Mouse (Mus musculus) megakaryocyte, adult 5-6 weeks (primary cell): ENCODE results near the gene Gm9837. TPM values are rescaled to one million over a fixed set of nuclear protein-coding genes. Genes with fewer than 3 reads are reported as not detected.

Experiments
- ATAC-seq: 2 replicates; pipeline ENCODE4 v1.8.0; 2016; ENCODE audit warnings: mild to moderate bottlenecking, inconsistent platforms; ENCODE audit not compliant: poor library complexity, severe bottlenecking
- total RNA-seq, 2 experiments: library from RNA; stranded (forward) in 1 of 2; stranded (reverse) in 1 of 2; fragments of 153-499, 151-499 nt in 1 of 2; fragments of 221-1000, 200-1000 nt in 1 of 2; gene quantifications; 2 replicates each; pipeline versions ENCODE4 v1.2.3 to v1.2.4; 2015 to 2017

Gm9837 gene
- total RNA-seq (2015) = not detected in 2 replicates
- total RNA-seq (2017) = not detected in 2 replicates

- ATAC-seq = peak; percentile 95
These were observed at the start of gene Gm9837 for GRCm38 (mm10) chr11:53469968-53470695. Gene Gm9837, minus strand, starts transcription at chr11:53470479.

DNA sequence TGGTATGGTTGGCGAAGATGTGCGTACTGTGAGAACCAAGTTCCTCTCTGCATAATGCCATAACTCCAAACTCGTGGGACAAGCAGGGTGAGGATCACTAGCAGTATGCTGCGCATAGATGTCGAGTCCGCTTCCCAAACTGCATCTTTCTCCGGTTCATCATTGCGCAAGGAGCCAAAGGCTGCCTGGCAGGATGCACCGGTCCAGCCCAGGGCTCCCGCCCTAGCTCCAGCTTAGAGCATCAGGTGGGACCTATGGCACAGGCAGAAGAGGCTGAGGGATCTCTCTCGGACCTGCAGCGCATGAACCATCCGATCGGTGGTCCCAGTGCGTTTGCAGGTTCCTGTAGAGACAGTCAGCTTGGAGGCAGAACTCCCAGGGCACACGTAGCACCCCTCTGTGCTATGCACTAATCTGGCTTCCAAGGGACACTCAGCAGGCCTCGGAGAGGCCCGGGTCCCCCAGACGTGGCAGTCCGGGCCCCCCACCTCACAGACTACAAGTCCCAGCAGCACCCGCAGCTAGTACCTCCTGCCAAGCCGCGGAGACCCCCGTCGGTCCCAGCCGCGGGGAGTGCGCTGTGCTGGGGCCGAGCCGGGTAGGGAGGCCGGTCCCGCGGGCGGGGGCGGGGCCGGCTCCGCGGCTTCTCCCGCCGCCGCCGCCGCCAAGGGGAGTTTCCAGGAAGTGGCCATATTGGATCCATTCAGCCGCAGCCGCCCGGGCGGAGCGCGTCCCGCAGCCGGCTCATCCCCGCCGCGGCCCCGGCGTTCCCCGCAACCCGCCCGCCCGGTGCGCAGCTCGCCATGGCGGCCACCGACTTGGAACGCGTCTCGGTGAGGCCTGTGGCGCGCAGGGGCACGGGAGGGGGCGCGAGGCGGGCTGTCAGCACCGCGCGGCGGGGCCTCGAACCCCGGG, 49.2 kb upstream of the Gm9837 start, which contains the start of gene Sept8:
Sept8 (plus strand) TSS at position 51 of the 915 bp plus-strand sequence.
- peak; percentile 60 for ATAC-seq

GRCm38 (mm10) chr11:53518759-53519158, 48.5 kb upstream of the Gm9837 start:
- no peak for ATAC-seq

- ATAC-seq = no peak
These were observed 46.7 kb upstream of the Gm9837 start for GRCm38 (mm10) chr11:53516775-53517627.

DNA sequence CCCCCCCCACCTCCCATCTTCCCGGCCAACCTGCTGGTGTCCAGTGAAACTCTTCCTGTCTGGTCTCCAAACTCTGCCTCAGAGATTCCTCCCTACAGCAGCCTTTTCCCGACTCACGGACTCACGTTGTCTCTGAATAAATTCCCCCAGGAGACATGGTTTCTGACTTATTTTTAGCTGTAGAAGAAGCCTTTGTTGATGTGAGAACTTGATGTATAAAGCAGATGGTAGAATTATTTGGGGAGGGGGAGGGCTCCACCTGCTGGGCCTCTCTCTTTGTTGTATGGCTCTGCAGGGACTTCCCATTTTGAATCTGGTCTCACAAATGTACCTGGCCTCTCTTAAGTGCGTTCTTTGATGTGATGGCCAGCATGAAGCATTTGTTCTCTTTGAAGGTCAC, 40.1 kb upstream of the Gm9837 start:
- ATAC-seq = no peak

GRCm38 (mm10) chr11:53508591-53508990, 38.3 kb upstream of the Gm9837 start:
- ATAC-seq = no peak

DNA sequence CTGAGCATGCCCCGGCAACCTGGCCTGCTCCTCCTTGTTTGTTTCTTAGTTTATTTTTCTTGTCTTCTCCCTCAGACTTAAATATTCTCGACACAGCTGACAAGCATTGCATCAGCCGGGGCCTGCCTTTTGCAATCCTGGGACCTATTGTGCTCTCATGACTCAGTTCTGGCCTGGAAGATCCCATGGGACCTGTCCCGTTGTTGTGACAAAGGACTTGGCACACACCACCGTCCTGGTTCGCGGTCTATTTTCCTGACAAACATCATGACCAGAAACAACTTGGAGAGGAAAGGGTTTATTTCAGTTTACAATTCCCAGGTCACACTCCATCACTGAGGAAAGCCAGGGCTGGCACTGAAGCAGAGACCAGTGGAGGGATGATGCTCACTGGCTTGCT, 37.9 kb upstream of the Gm9837 start:
- ATAC-seq = no peak

- no peak for ATAC-seq
These were observed 37.0 kb upstream of the Gm9837 start for GRCm38 (mm10) chr11:53507098-53507805.

- ATAC-seq = no peak
These were observed 34.9 kb upstream of the Gm9837 start for GRCm38 (mm10) chr11:53505026-53505663.

GRCm38 (mm10) chr11:53504376-53504775, 34.1 kb upstream of the Gm9837 start:
- no peak for ATAC-seq

- peak; percentile 18; the same call in 1 of the 2 replicates for ATAC-seq
These were observed 33.5 kb upstream of the Gm9837 start for GRCm38 (mm10) chr11:53503738-53504137.

GRCm38 (mm10) chr11:53502039-53502765, 31.9 kb upstream of the Gm9837 start:
- ATAC-seq = no peak

DNA sequence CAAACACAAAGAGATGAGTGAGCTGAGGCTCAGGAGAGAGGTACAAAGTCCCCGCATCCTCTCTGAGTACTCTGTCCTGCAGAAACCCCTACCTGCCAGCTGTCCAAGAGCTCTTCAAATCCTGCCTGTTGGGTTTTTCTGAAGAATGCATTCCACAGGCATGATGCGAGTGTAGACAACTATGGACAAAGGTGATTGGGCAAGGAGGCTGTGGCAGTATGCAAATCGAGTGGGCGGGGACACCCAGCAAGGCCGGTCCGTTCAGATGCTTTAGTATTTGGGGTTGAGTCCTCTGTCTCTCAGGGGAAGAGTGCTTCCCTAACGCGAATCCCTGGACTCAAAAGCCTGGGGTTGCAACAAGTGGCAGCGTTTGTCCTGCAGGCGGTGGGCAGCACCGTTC, 30.3 kb upstream of the Gm9837 start:
- ATAC-seq = no peak

DNA sequence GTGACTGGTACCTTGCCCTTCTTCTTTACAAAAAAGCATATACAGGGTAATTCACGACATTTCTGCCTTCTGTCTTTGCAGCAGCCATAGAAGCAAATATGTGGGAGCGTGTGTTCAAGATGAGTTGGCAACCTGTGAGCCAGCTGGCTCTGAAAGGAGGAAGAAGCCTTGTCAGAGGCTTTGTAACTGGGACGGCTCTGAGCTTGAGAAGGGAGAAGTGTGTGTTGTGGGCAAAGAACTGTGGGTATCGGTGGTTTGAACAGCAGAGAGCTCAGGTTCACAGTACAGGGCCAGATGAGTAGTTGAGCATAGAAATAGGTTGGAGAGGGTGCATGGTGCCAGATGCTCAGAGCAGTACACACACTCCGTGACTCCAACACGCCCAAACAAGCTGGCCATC, 26.7 kb upstream of the Gm9837 start:
- ATAC-seq = no peak

DNA sequence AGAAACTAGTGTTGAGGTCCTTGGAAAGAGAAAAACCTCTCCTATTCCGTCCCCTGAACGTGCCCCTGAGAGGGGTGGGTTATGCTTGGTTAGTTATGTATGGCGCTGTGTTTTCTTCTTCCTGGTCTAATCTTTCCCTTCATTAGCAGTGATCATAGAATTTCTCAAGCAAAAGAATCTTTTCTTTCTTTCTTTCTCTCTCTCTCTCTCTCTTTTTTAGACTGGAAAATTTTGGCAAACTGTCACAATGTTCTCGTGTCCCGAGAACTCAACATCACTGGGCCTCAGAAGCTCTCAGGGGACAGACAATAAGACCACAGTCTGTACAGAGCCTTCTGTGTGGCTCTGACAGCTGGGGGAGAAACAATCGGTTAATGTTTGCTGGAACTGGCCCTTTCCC, 25.1 kb upstream of the Gm9837 start:
- ATAC-seq = no peak

DNA sequence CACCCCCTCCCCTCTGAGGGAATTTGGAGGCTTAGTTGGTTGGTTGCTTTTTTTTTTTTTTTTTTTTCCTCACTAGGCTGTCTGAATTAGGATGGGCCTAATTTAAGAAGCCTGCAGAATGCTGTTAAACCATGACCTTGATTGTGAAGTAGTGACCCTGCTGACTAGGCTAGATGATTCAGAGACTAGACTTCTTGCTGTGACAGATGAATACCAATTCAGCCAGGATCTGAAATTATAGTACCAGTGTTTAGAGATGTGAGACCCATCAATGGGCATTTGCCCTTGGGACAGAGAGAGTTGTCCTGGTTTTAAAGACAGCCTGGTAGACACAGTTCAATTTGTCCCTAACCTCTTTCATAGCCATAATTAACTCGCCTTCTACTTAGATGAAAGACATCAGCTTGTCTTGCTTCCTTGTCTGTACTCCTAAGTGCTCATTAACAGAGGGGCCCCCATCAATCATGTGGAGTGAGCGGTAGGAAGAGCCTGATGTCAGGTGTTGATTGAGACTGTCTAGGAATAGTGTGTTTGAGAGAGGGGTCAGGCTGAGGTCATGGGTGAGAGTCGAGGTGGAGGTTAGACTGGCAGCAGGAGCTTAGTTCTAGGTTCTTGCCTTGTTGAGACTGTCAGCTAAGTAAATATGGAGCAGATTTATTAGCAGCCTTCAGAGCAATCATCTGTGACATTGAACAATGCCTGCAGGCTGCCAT, 23.1 kb upstream of the Gm9837 start:
- ATAC-seq = no peak

DNA sequence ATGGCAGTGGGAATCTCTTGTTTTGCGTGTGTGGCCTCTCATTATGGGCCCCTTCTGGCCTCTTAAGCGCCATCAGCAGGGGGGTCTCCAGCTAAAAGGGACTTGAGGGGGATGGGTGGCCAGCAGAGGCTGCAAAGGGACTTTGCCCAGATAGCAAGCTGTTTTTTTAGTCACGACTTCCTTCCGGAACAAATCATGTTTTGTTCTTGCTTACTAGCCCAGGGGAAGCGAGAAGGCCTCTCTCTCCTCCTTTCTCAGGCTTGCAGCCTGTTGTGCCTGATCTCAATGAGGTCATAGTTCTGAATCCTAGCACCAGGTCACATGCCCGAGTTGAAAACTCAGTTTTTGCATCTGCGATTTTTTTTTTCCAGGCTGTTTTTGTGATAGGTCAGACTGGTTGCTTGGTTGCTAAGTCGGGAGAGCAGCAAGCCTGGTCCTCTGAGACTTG, 21.7 kb upstream of the Gm9837 start:
- no peak for ATAC-seq

DNA sequence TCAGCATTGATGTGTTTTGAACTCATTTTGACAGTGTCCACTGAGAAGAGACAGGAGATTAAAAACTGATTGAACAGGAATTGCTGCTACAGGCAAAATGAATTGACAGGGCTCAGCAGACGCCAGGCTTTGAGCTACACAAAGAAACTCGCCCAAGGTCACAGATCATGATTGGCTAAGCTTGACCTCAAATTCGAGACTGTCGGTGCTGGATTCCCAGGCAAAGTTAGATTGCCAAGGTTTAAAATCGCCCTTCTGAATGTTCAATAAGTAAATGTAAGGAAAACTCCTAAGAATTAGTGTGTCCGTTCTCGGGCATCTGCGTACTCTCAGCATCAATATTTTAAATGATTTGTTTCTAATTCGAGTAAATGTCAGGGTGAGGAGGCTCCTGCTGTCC, 19.1 kb upstream of the Gm9837 start:
- ATAC-seq = no peak
